8 mouse cellular contexts compared by ENCODE assay signal in genomic region chr6:108658051-108658415, GRCm38 (mm10). TPM values are rescaled to one million over a fixed set of nuclear protein-coding genes. Genes with fewer than 3 reads are reported as not detected.
DNase-seq lines count a peak whose midpoint lies in the region; ATAC-seq and TF ChIP-seq lines count a peak whose summit lies in the region.

No protein-coding gene starts in this region.

- peak; percentile 21 for DNase-seq in lung, adult 2 months
- DNase-seq in lung, postnatal 36 days: no peak
- DNase-seq in intestine, embryonic 14.5 days (ENCODE audit: low spot score): peak; percentile 60
- peak; percentile 28 for DNase-seq in yolk sac, embryonic 10.5 days (ENCODE audit: low spot score)
- no peak for DNase-seq in left cerebral cortex, postnatal 14 days (ENCODE audit: low spot score in 2 of 2)

- no peaks in the 10 kb centered on the region for H3K9me3 ChIP-seq in forebrain, embryonic 12.5 days
- no peaks in the 10 kb centered on the region for H3K9me3 ChIP-seq in intestine, embryonic 14.5 days (ENCODE audit: control insufficient read depth, low read length)
- H3K9me3 ChIP-seq in liver, embryonic 16.5 days (replicated peaks; ENCODE audit: control insufficient read depth, low read length): no peaks in the 10 kb centered on the region

- ATAC-seq in forebrain, embryonic 12.5 days (ENCODE audit: low FRiP score): no peak
- no peak for ATAC-seq in intestine, embryonic 14.5 days (replicated peaks; ENCODE audit: low FRiP score, low TSS enrichment, low read depth)
- no peak for ATAC-seq in liver, embryonic 16.5 days (ENCODE audit: low read depth)
- ATAC-seq in monocyte, adult 5-6 weeks (replicated peaks; ENCODE audit: insufficient number of reproducible peaks, low FRiP score, low TSS enrichment, poor library complexity, severe bottlenecking): no peak

- peaks cover 7% of the 10 kb centered on the region for H3K4me1 ChIP-seq in lung, adult 2 months (ENCODE audit: control insufficient read depth, insufficient read depth, low read length)
- H3K4me1 ChIP-seq in forebrain, embryonic 12.5 days: peaks cover 28% of the 10 kb centered on the region
- H3K4me1 ChIP-seq in intestine, embryonic 14.5 days (replicated peaks; ENCODE audit: control insufficient read depth, insufficient read depth, low read length): peaks cover 22% of the 10 kb centered on the region
- H3K4me1 ChIP-seq in liver, embryonic 16.5 days (ENCODE audit: control insufficient read depth, low read depth, low read length): no peaks in the 10 kb centered on the region

- intact Hi-C loops in left cerebral cortex, postnatal 14 days (cut with DNase I): loop anchor here (5.0 kb wide), 1 partner anchor 106 kb away; no protein-coding TSS in a partner anchor

- peak overlapping the region; percentile 76 for H3K4me3 ChIP-seq in lung, adult 2 months (replicated peaks; ENCODE audit: extremely low read depth, low read depth, low read length)
- H3K4me3 ChIP-seq in forebrain, embryonic 12.5 days (replicated peaks): no peak overlapping the region; the same call in 1 of the 2 replicates
- peak overlapping the region; percentile 61 for H3K4me3 ChIP-seq in intestine, embryonic 14.5 days (ENCODE audit: low read depth, low read length)
- H3K4me3 ChIP-seq in liver, embryonic 16.5 days (ENCODE audit: low read depth, low read length): no peak overlapping the region

- peaks cover 27% of the 10 kb centered on the region for H3K27me3 ChIP-seq in forebrain, embryonic 12.5 days
- no peaks in the 10 kb centered on the region for H3K27me3 ChIP-seq in intestine, embryonic 14.5 days (replicated peaks; ENCODE audit: control insufficient read depth, insufficient read depth, low read length)
- peaks cover 39% of the 10 kb centered on the region for H3K27me3 ChIP-seq in liver, embryonic 16.5 days (ENCODE audit: control insufficient read depth, insufficient read depth, low read depth, low read length)

- no peak overlapping the region for H3K27ac ChIP-seq in forebrain, embryonic 12.5 days
- peak overlapping the region; percentile 97 for H3K27ac ChIP-seq in intestine, embryonic 14.5 days (ENCODE audit: low read depth)
- peak overlapping the region; percentile 91 for H3K27ac ChIP-seq in liver, embryonic 16.5 days (ENCODE audit: low read length)

- H3K4me2 ChIP-seq in forebrain, embryonic 12.5 days: peak overlapping the region; percentile 99
- H3K4me2 ChIP-seq in intestine, embryonic 14.5 days (ENCODE audit: low read length): peak overlapping the region; percentile 63
- peak overlapping the region; percentile 64 for H3K4me2 ChIP-seq in liver, embryonic 16.5 days (ENCODE audit: low read depth, low read length)

- TF ChIP-seq CTCF in lung, adult 2 months (IDR thresholded peaks at IDR 0.05; ENCODE audit: insufficient read depth, low read length): no peak

- no peaks in the 10 kb centered on the region for H3K36me3 ChIP-seq in forebrain, embryonic 12.5 days (replicated peaks)
- H3K36me3 ChIP-seq in intestine, embryonic 14.5 days (ENCODE audit: control insufficient read depth, insufficient read depth, low read length): no peaks in the 10 kb centered on the region
- no peaks in the 10 kb centered on the region for H3K36me3 ChIP-seq in liver, embryonic 16.5 days (ENCODE audit: control insufficient read depth, insufficient read depth)

- 67% methylated on average over 3 of the region's 3 CpGs for WGBS in lung, adult 2 months
- WGBS in forebrain, embryonic 12.5 days: 69% methylated on average over 3 of the region's 3 CpGs
- WGBS in intestine, embryonic 14.5 days: 62% methylated on average over 3 of the region's 3 CpGs
- WGBS in liver, embryonic 16.5 days (ENCODE audit: insufficient replicate concordance): 29% methylated on average over 3 of the region's 3 CpGs

- no peak for TF ChIP-seq POLR2A in lung, adult 2 months (IDR thresholded peaks at IDR 0.05; ENCODE audit: borderline replicate concordance, extremely low read depth, low read depth, low read length)

- peak overlapping the region; percentile 75; the same call in 1 of the 2 replicates for H3K9ac ChIP-seq in forebrain, embryonic 12.5 days
- H3K9ac ChIP-seq in intestine, embryonic 14.5 days (ENCODE audit: low read length): peak overlapping the region; percentile 66; the same call in 1 of the 2 replicates
- H3K9ac ChIP-seq in liver, embryonic 16.5 days (ENCODE audit: low read depth, low read length): no peak overlapping the region

RNA-seq across cellular contexts. Expression of gene Bhlhe40, which starts 2.4 kb away (rescaled TPM):
- 14.6 and 14.9 TPM in 2 replicates for polyA plus RNA-seq in lung, adult 2 months (2012; rRNA removed)
- polyA plus RNA-seq in forebrain, embryonic 12.5 days (2016; fragmentation: Nextera tagmentation; extraction: Ambion mirVana): 7.8 and 9.9 TPM in 2 replicates
- polyA plus RNA-seq in intestine, embryonic 14.5 days (2014; fragmentation: Nextera tagmentation; extraction: Ambion mirVana): 21.8 and 23.6 TPM in 2 replicates
- polyA plus RNA-seq in liver, embryonic 16.5 days (2015; fragmentation: Nextera tagmentation; extraction: Ambion mirVana): 17.9 and 21.3 TPM in 2 replicates
- total RNA-seq in monocyte, adult 5-6 weeks (2017): 293 to 388 TPM (median 305 TPM) in 3 replicates
- total RNA-seq in left cerebral cortex, postnatal 14 days (2021): 10 to 100 TPM; 55.2 to 77.3 TPM

Comparison
In these comparisons a context has a peak if more than half of its experiments do, and no peak if none do; other contexts are left out.
1. DNase-seq: peak in lung, adult 2 months (single experiment), intestine, embryonic 14.5 days (single experiment) and yolk sac, embryonic 10.5 days (single experiment); none in lung, postnatal 36 days (single experiment) and left cerebral cortex, postnatal 14 days (0 of 2).
2. H3K4me3 ChIP-seq: peak in lung, adult 2 months (single experiment) and intestine, embryonic 14.5 days (single experiment); none in forebrain, embryonic 12.5 days (single experiment) and liver, embryonic 16.5 days (single experiment).
3. Peak in every context shown above with its lines, with median percentiles within 50 percentile points of each other: H3K4me2 ChIP-seq.